Mouse (Mus musculus): ENCODE data around the gene Pln.

Pln gene

GRCm38 (mm10) chr10:53382696-53383365, 45.4 kb downstream of the Pln start:
- no peaks in the 10 kb centered on the region for H3K36me3 ChIP-seq (ENCODE audit: control insufficient read depth, insufficient read depth, low read length, poor library complexity, severe bottlenecking)
- no peak for DNase-seq (ENCODE audit: low read depth, low spot score)
- H3K27me3 ChIP-seq (ENCODE audit: control insufficient read depth, insufficient read depth, low read length, poor library complexity, severe bottlenecking), result no peaks in the 10 kb centered on the region

GRCm38 (mm10) chr10:53384896-53385295, 47.4 kb downstream of the Pln start:
- Histone ChIP-seq H3K36me3 (ENCODE audit: control insufficient read depth, insufficient read depth, low read length, poor library complexity, severe bottlenecking) (no peaks in the 10 kb centered on the region), H3K27me3 (ENCODE audit: control insufficient read depth, insufficient read depth, low read length, poor library complexity, severe bottlenecking) (no peaks in the 10 kb centered on the region)
- no peak for DNase-seq (ENCODE audit: low read depth, low spot score)

DNA sequence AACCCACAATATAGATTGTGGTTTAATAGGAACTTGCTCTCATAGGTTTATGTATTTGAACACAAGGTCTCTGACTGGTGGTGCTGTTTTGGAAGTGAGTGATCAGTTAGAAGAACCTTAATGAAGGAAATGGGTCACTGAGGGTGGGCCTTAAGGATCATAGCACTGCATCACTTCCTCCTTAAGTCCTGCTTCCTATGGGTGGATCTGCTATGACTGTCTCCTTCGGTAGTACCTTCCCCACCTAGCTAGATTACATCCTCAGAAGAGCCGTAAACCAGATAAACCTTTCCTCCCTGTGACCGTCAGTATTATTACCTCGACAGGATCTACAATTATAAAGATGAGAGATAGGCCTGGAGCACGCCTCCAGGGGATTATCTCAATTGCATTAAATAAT, 48.0 kb downstream of the Pln start:
- H3K36me3 ChIP-seq (ENCODE audit: control insufficient read depth, insufficient read depth, low read length, poor library complexity, severe bottlenecking), result no peaks in the 10 kb centered on the region
- H3K27me3 ChIP-seq (ENCODE audit: control insufficient read depth, insufficient read depth, low read length, poor library complexity, severe bottlenecking), result no peaks in the 10 kb centered on the region
- no peak for DNase-seq (ENCODE audit: low read depth, low spot score)

DNA sequence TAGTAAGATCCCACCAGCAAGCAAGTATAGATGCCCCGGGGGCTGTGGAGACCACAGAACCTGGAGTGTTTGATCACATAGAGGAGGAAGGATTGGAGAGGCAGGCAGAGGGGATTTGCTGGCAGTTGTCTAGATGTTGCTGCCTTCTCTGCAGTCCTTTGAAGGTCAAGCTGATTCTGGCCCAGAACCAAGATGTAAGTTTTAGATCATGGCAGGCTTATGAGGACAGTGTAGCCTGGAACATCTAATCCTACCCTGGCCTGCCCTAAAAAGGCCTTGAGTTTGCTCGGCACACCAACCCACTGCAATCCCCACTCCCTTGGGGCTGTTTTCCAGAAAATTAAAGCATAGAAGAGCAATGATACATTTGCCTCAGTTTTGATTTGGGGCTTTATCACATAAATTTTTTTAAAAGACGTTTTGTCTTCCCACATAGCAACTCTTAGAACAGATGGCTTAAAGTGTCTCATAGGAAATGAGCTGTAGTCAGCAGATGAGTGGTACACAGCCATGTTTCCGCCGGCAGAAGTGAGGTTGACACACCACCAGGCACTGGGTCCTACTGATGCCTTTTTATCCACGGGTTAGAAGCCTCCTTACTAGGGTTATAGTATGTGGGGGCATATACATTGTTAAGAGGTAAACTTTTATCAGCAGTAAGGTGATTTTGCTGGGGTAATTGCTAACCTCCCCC, 50.9 kb downstream of the Pln start:
- DNase-seq (ENCODE audit: low read depth, low spot score), result no peak

GRCm38 (mm10) chr10:53394923-53395629, 57.6 kb downstream of the Pln start:
- no peaks in the 10 kb centered on the region for H3K36me3 ChIP-seq (ENCODE audit: control insufficient read depth, insufficient read depth, low read length, poor library complexity, severe bottlenecking)
- no peaks in the 10 kb centered on the region for H3K27me3 ChIP-seq (ENCODE audit: control insufficient read depth, insufficient read depth, low read length, poor library complexity, severe bottlenecking)
- DNase-seq (ENCODE audit: low read depth, low spot score), result no peak

More for the DNA sequence above, 50.9 kb downstream of the Pln start:
- Histone ChIP-seq H3K36me3 (ENCODE audit: control insufficient read depth, insufficient read depth, low read length, poor library complexity, severe bottlenecking) (no peaks in the 10 kb centered on the region), H3K27me3 (ENCODE audit: control insufficient read depth, insufficient read depth, low read length, poor library complexity, severe bottlenecking) (no peaks in the 10 kb centered on the region)
